Mouse (Mus musculus) cortical plate, adult 2 months (tissue): Measurements from ENCODE around the gene Ninj2. TPM values are rescaled to one million over a fixed set of nuclear protein-coding genes. Genes with fewer than 3 reads are reported as not detected.
"Not testable (repeated sequence)": the region's sequence is repeated elsewhere in the genome, so short reads cannot be mapped to it uniquely, and the experiment has no call there.

Source experiments
- H3K27ac ChIP-seq: fragments of 200-500 bp; 2 replicates; pipeline ENCODE4 v1.5.1; 2012; ENCODE audit warnings: low read length, control low read depth, inconsistent platforms; ENCODE audit not compliant: insufficient read depth
- H3K4me1 ChIP-seq: fragments of 200-500 bp; 2 replicates; pipeline ENCODE4 v1.6.1; 2011; ENCODE audit warnings: low read length; ENCODE audit not compliant: control insufficient read depth, insufficient read depth
- H3K4me3 ChIP-seq: fragments of 200-500 bp; 2 replicates; pipeline ENCODE4 v1.5.1; 2011; ENCODE audit warnings: mild to moderate bottlenecking, low read length, control low read depth; ENCODE audit not compliant: insufficient read depth
- CTCF ChIP-seq: fragments of 200-500 bp; IDR thresholded peaks from 2 replicates; pipeline ENCODE4 v1.5.1; 2011; ENCODE audit warnings: mild to moderate bottlenecking, control low read depth, low read length; ENCODE audit not compliant: insufficient read depth; ENCODE audit errors: extremely low read depth
- POLR2A ChIP-seq: fragments of 200-500 bp; IDR thresholded peaks from 2 replicates; pipeline ENCODE4 v1.6.1; 2011; ENCODE audit warnings: mild to moderate bottlenecking, low read length, control low read depth; ENCODE audit not compliant: insufficient read depth; ENCODE audit errors: extremely low read depth
- polyA plus RNA-seq: library from polyadenylated mRNA; depleted of rRNA; stranded (reverse); fragments of >200 nt; gene quantifications from 2 replicates; pipeline ENCODE4 v1.2.3, GENCODE M21; 2012

The Ninj2 gene
- polyA plus RNA-seq, 1 experiment, result 7.0 TPM

DNA sequence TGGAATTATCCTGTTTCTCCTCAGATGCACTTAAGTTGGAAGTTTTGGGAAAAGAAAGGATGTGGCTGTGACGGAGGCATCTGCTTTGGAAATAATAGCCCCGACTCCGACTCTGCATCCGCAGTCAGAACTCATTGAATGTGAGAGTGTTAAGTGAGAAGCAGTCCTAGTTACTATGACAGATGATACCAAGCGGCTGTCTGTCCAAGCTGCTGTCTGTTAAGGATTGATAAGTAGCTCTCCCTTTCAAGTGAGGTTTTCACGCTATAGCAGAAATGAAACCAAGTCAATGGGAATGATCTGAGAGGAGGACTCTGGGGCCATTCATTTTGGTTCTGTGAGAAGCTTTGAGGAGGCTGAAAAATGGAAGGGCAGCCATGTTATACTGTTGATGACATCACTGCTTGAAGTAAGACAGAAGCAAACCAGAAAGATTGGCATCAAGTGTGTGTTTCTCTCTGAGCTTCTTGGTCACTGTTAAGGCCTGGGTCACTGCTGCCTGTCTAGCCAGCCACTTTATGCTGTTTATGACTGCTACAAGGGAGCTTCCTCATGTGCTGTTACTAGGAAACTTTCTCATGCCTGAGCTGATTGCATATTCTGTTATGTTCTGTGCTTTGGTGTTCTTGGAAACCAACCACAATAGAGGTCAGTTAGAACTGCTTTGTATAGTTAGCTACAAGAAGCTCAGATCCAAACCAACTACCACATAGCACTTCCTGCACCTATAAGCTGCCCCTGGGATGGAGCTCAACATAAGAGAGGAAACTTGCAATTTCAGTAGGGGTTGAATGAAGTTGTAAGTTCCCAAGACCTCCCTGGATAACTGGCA, 16.3 kb upstream of the Ninj2 start:
- H3K27ac ChIP-seq, result no peak overlapping the region
- TF ChIP-seq CTCF, result no peak
- TF ChIP-seq POLR2A, result no peak
- no peaks in the 10 kb centered on the region for H3K4me1 ChIP-seq
- H3K4me3 ChIP-seq, result no peak overlapping the region

GRCm38 (mm10) chr6:120079547-120079946, 13.6 kb upstream of the Ninj2 start:
- H3K27ac ChIP-seq, result no peak overlapping the region
- TF ChIP-seq CTCF (no peak), POLR2A (no peak)
- no peak overlapping the region for H3K4me3 ChIP-seq
- no peaks in the 10 kb centered on the region for H3K4me1 ChIP-seq

GRCm38 (mm10) chr6:120081516-120081915, 11.6 kb upstream of the Ninj2 start:
- no peak for TF ChIP-seq CTCF
- no peak for TF ChIP-seq POLR2A
- no peak overlapping the region for H3K4me3 ChIP-seq

GRCm38 (mm10) chr6:120082251-120082950, 10.7 kb upstream of the Ninj2 start:
- Histone ChIP-seq H3K4me3 (no peak overlapping the region), H3K4me1 (no peaks in the 10 kb centered on the region), H3K27ac (no peak overlapping the region)
- TF ChIP-seq POLR2A (no peak), CTCF (no peak)

More at GRCm38 (mm10) chr6:120081516-120081915, 11.6 kb upstream of the Ninj2 start:
- Histone ChIP-seq H3K27ac (no peak overlapping the region), H3K4me1 (no peaks in the 10 kb centered on the region)

GRCm38 (mm10) chr6:120082951-120083411, 10.2 kb upstream of the Ninj2 start:
- H3K4me3 ChIP-seq, result no peak overlapping the region
- TF ChIP-seq CTCF (no peak), POLR2A (no peak)
- no peak overlapping the region for H3K27ac ChIP-seq
- no peaks in the 10 kb centered on the region for H3K4me1 ChIP-seq

GRCm38 (mm10) chr6:120083442-120083841, 9.7 kb upstream of the Ninj2 start:
- Histone ChIP-seq H3K4me1 (no peaks in the 10 kb centered on the region), H3K4me3 (no peak overlapping the region), H3K27ac (no peak overlapping the region)
- TF ChIP-seq CTCF, result no peak
- no peak for TF ChIP-seq POLR2A

GRCm38 (mm10) chr6:120084983-120085382, 8.2 kb upstream of the Ninj2 start:
- no peak overlapping the region for H3K27ac ChIP-seq
- no peak overlapping the region for H3K4me3 ChIP-seq
- TF ChIP-seq CTCF (no peak), POLR2A (no peak)
- no peaks in the 10 kb centered on the region for H3K4me1 ChIP-seq

DNA sequence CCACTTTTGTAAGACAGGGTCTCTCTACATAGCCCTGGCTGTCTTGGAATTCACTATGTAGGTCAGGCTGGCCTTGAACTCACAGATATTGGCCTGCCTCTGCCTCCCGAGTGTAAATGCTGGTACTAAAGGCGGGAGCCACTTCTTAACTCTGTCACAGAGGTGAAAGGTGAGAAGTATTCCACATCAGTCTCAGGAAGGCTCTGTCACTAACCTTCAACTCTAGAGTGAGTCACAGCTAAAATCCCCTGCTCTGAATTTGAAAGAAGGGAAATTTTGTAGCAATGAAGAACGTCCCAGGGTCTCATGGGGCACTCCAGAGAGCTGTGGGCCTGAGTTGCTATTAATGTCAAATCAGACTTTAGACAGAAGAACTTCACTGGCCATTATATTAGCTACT, 7.3 kb upstream of the Ninj2 start:
- H3K27ac ChIP-seq, result no peak overlapping the region
- H3K4me3 ChIP-seq, result no peak overlapping the region
- H3K4me1 ChIP-seq, result no peaks in the 10 kb centered on the region
- TF ChIP-seq CTCF (no peak), POLR2A (no peak)

DNA sequence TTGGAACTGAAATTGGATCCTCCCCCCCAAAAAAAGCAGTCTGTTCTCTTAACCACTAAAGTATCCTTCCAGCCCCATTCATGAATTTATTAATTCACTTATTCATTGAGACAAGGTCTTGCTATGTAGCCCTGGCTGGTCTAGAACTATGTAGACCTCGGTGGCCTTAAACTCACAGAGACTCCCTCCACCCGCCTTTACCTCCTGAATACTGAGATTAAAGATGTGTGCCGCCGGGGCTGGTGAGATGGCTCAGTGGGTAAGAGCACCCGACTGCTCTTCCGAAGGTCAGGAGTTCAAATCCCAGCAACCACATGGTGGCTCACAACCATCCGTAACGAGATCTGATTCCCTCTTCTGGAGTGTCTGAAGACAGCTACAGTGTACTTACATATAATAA, 6.1 kb upstream of the Ninj2 start:
- not testable (repeated sequence) for H3K4me3 ChIP-seq, H3K4me1 ChIP-seq, H3K27ac ChIP-seq
